8 mouse cellular contexts compared by ENCODE assay signal in genomic region chr15:82932936-82933650, GRCm38 (mm10). TPM values are rescaled to one million over a fixed set of nuclear protein-coding genes. Genes with fewer than 3 reads are reported as not detected.
DNase-seq lines count a peak whose midpoint lies in the region; ATAC-seq and TF ChIP-seq lines count a peak whose summit lies in the region.

No protein-coding gene starts in this region.

- H3K27ac ChIP-seq in layer of hippocampus, adult 2 months = peak overlapping the region; percentile 46; the same call in 1 of the 2 replicates
- H3K27ac ChIP-seq in hindbrain, embryonic 16.5 days (ENCODE audit: low read depth, low read length) = peak overlapping the region; percentile 57
- peak overlapping the region; percentile 64 for H3K27ac ChIP-seq in midbrain, embryonic 15.5 days

- no peaks in the 10 kb centered on the region for H3K36me3 ChIP-seq in hindbrain, embryonic 16.5 days (ENCODE audit: control insufficient read depth, insufficient read depth, low read length)
- no peaks in the 10 kb centered on the region for H3K36me3 ChIP-seq in midbrain, embryonic 15.5 days (replicated peaks)

- H3K4me1 ChIP-seq in hindbrain, embryonic 16.5 days (ENCODE audit: control insufficient read depth, insufficient read depth, low read depth, low read length) = peaks cover 71% of the 10 kb centered on the region
- H3K4me1 ChIP-seq in midbrain, embryonic 15.5 days = peaks cover 80% of the 10 kb centered on the region

- H3K4me3 ChIP-seq in layer of hippocampus, adult 2 months = no peak overlapping the region
- H3K4me3 ChIP-seq in hindbrain, embryonic 16.5 days (ENCODE audit: low read length) = no peak overlapping the region
- no peak overlapping the region for H3K4me3 ChIP-seq in midbrain, embryonic 15.5 days

- H3K4me2 ChIP-seq in hindbrain, embryonic 16.5 days (ENCODE audit: low read length) = no peak overlapping the region
- H3K4me2 ChIP-seq in midbrain, embryonic 15.5 days = no peak overlapping the region

- peak; percentile 77 for ATAC-seq in hindbrain, embryonic 16.5 days
- no peak; the same call in 1 of the 2 replicates for ATAC-seq in midbrain, embryonic 15.5 days (replicated peaks)
- ATAC-seq in CD4-positive, CD25-positive, alpha-beta regulatory T cell, adult 4 months = no peak

- peak overlapping the region; percentile 8; the same call in 1 of the 2 replicates for H3K9ac ChIP-seq in hindbrain, embryonic 16.5 days (ENCODE audit: low read depth, low read length)
- no peak overlapping the region for H3K9ac ChIP-seq in midbrain, embryonic 15.5 days

- H3K9me3 ChIP-seq in hindbrain, embryonic 16.5 days (ENCODE audit: control insufficient read depth, low read length) = no peaks in the 10 kb centered on the region
- no peaks in the 10 kb centered on the region for H3K9me3 ChIP-seq in midbrain, embryonic 15.5 days

- no peaks in the 10 kb centered on the region; the same call in 1 of the 2 replicates for H3K27me3 ChIP-seq in hindbrain, embryonic 16.5 days (replicated peaks; ENCODE audit: control insufficient read depth, insufficient read depth, low read length)
- no peaks in the 10 kb centered on the region for H3K27me3 ChIP-seq in midbrain, embryonic 15.5 days (replicated peaks)

- DNase-seq in layer of hippocampus, adult 2 months (ENCODE audit: low spot score in 2 of 2) = no peak
- no peak for DNase-seq in layer of hippocampus, postnatal 25 days (ENCODE audit: extremely low spot score in 1 of 2, low spot score in 1 of 2)
- DNase-seq in cerebellum, postnatal 36 days = peak; percentile 55 to 64
- DNase-seq in left cerebral cortex, adult 11 months (ENCODE audit: low spot score) = no peak
- DNase-seq in adrenal gland, adult 18-20 months (ENCODE audit: low spot score in 2 of 2) = no peak

- no peak for TF ChIP-seq CTCF in layer of hippocampus, adult 2 months (conservative IDR thresholded peaks at IDR 0.05)

- 23% methylated on average over 4 of the region's 4 CpGs for WGBS in hindbrain, embryonic 16.5 days
- 26% methylated on average over 4 of the region's 4 CpGs for WGBS in midbrain, embryonic 15.5 days

RNA-seq across cellular contexts. Expression of gene Tcf20, which starts 54.6 kb away (rescaled TPM):
- 100 to 1,000 TPM; 219 to 230 TPM for total RNA-seq in layer of hippocampus, adult 2 months (2021)
- 100 to 1,000 TPM; 213 TPM for total RNA-seq in layer of hippocampus, postnatal 25 days (2021)
- polyA plus RNA-seq in hindbrain, embryonic 16.5 days (2015; fragmentation: Nextera tagmentation; extraction: Ambion mirVana) = 9.3 TPM in 2 replicates
- polyA plus RNA-seq in midbrain, embryonic 15.5 days (2015; fragmentation: Nextera tagmentation; extraction: Ambion mirVana) = 15.1 and 15.9 TPM in 2 replicates
- polyA plus RNA-seq in CD4-positive, CD25-positive, alpha-beta regulatory T cell, adult 4 months (2017; shearing (Covaris generic)) = 10 to 100 TPM; 15.9 to 19.7 TPM
- total RNA-seq in adrenal gland, adult 18-20 months (2021) = 10 to 100 TPM; 84.4 to 91.1 TPM

Comparison
In these comparisons a context has a peak if more than half of its experiments do, and no peak if none do; other contexts are left out.
1. DNase-seq: peak in cerebellum, postnatal 36 days (2 of 2); none in layer of hippocampus, adult 2 months (0 of 2), layer of hippocampus, postnatal 25 days (0 of 2), left cerebral cortex, adult 11 months (single experiment) and adrenal gland, adult 18-20 months (0 of 2).
2. Peak in every context shown above with its lines, with median percentiles within 50 percentile points of each other: H3K27ac ChIP-seq.